Mouse (Mus musculus): ENCODE data around the gene Vps50. TPM values are rescaled to one million over a fixed set of nuclear protein-coding genes. Genes with fewer than 3 reads are reported as not detected.

The Vps50 gene
- total RNA-seq, 2 experiments from 2014 or later: 13.0 to 20.7 TPM

- ATAC-seq (replicated peaks; ENCODE audit: low FRiP score, poor library complexity, severe bottlenecking): peak; percentile 98
Measured at GRCm38 (mm10) chr6:3620428-3621387, 122.5 kb downstream of the Vps50 start.

Other genes starting within 250 kb of the Vps50 start
- gene Samd9l, start 98.8 kb upstream of the Vps50 start, total RNA-seq (2015; ENCODE audit: low replicate concordance): 24.9 and 26.4 TPM in 2 replicates
- gene Samd9l, start 98.8 kb upstream of the Vps50 start, total RNA-seq (2017; ENCODE audit: low replicate concordance): 15.9 and 25.3 TPM in 2 replicates
- gene Hepacam2, start 84 bp upstream of the Vps50 start, total RNA-seq (2015; ENCODE audit: low replicate concordance): not detected in 2 replicates
- not detected in 2 replicates for gene Hepacam2, start 84 bp upstream of the Vps50 start, total RNA-seq (2017; ENCODE audit: low replicate concordance)

All from erythroid progenitor cell, adult 5-6 weeks (primary cell).